Mouse (Mus musculus) left cerebral cortex, adult 18-20 months (tissue): ENCODE measurements around the gene Krtap24-1. TPM values are rescaled to one million over a fixed set of nuclear protein-coding genes. Genes with fewer than 3 reads are reported as not detected.

ENCODE experiments used
- DNase-seq, 2 experiments: peaks; one replicate each; pipeline ENCODE4 v3.0.0; 2021 to 2022; ENCODE audit warnings: low spot score in 2 of 2, mixed read lengths in 1 of 2
- total RNA-seq, 2 experiments: library from RNA; stranded (reverse); gene quantifications; 2 replicates each; pipeline ENCODE4 v1.2.3; 2021

Krtap24-1 gene
- total RNA-seq, 2 experiments from 2014 or later, result not detected

GRCm38 (mm10) chr16:88569096-88569495, 43.0 kb downstream of the Krtap24-1 start:
- no peak for DNase-seq

- DNase-seq, result no peak
Observed at GRCm38 (mm10) chr16:88563045-88563913, 48.8 kb downstream of the Krtap24-1 start, which contains the start of gene Cldn8. TSS of gene Cldn8 (minus strand) at chr16:88563183.

- no peak for DNase-seq
Observed at GRCm38 (mm10) chr16:88561617-88562164, 50.4 kb downstream of the Krtap24-1 start.

Other genes with a start within 250 kb of the Krtap24-1 start
- not detected for gene Cldn17, start 105.3 kb downstream of the Krtap24-1 start, total RNA-seq
- not detected for gene Cldn8, start 49.1 kb downstream of the Krtap24-1 start, total RNA-seq
- not detected for gene 2310079G19Rik, start 15.4 kb upstream of the Krtap24-1 start, total RNA-seq
- gene Krtap26-1, start 35.5 kb upstream of the Krtap24-1 start, total RNA-seq, result not detected
- gene Krtap27-1, start 59.4 kb upstream of the Krtap24-1 start, total RNA-seq, result not detected
- not detected for gene 2310061N02Rik, start 95.7 kb upstream of the Krtap24-1 start, total RNA-seq
- not detected for gene Krtap13-1, start 116.6 kb upstream of the Krtap24-1 start, total RNA-seq
- gene Krtap13, start 139.4 kb upstream of the Krtap24-1 start, total RNA-seq, result not detected
- not detected for gene 2310034C09Rik, start 146.6 kb upstream of the Krtap24-1 start, total RNA-seq
- not detected for gene 2310057N15Rik, start 161.9 kb upstream of the Krtap24-1 start, total RNA-seq
- not detected for gene Gm5965, start 165.6 kb upstream of the Krtap24-1 start, total RNA-seq
- gene Gm20741, start 199.9 kb upstream of the Krtap24-1 start, total RNA-seq, result not detected
- gene Krtap15, start 207.9 kb upstream of the Krtap24-1 start, total RNA-seq, result not detected
- gene Krtap14, start 213.9 kb upstream of the Krtap24-1 start, total RNA-seq, result not detected